ENCODE assay signal across 9 mouse cellular contexts in the genomic region with DNA sequence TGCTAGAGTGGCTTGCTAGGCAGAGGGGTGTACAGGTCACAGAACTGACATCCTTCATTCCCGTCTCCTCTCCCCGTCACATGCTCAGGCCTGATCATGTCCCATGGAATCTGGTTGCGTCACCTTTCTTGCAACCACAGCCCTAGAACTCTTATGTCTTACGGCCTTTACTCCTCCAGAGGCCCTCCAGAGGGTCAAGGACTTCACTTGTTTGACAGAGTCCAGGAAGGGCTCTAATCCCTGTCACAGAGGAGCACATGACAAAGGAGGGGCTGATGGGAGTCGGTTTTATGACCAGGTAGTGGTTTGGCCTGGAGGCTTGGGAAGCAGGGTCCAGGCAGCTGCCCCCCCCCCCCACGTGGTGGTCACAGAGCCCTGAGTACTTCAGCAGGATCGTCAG. TPM values are rescaled to one million over a fixed set of nuclear protein-coding genes. Genes with fewer than 3 reads are reported as not detected.
DNase-seq lines count a peak whose midpoint lies in the region; ATAC-seq and TF ChIP-seq lines count a peak whose summit lies in the region.
"Had no signal": no experiment of that assay in that cellular context is flagged by ENCODE, and none has a peak within 500 bp of the region (broad histone marks: within the 10 kb centered on the region; RNA-seq: fewer than 3 reads in every experiment).

No protein-coding gene starts in this region.

- H3K4me3 ChIP-seq in heart, embryonic 11.5 days (ENCODE audit: low read depth, low read length) = no peak overlapping the region
- H3K4me3 ChIP-seq in heart, adult 2 months = no peak overlapping the region
- H3K4me3 ChIP-seq in forebrain, embryonic 13.5 days = no peak overlapping the region
- no peak overlapping the region for H3K4me3 ChIP-seq in limb, embryonic 13.5 days
- H3K4me3 ChIP-seq in neural tube, embryonic 12.5 days = no peak overlapping the region
- no peak overlapping the region for H3K4me3 ChIP-seq in liver, postnatal 0 days (ENCODE audit: low read depth, low read length)
- H3K4me3 ChIP-seq in kidney, adult 2 months (ENCODE audit: insufficient read depth, low read depth, low read length) = no peak overlapping the region

- peak overlapping the region; percentile 28; the same call in 1 of the 2 replicates for H3K9ac ChIP-seq in heart, embryonic 11.5 days (ENCODE audit: low read depth, low read length)
- no peak overlapping the region for H3K9ac ChIP-seq in heart, adult 2 months (ENCODE audit: low read depth, low read length)
- peak overlapping the region; percentile 35; the same call in 1 of the 2 replicates for H3K9ac ChIP-seq in forebrain, embryonic 13.5 days
- H3K9ac ChIP-seq in limb, embryonic 13.5 days = no peak overlapping the region
- no peak overlapping the region for H3K9ac ChIP-seq in neural tube, embryonic 12.5 days
- H3K9ac ChIP-seq in liver, postnatal 0 days (replicated peaks) = no peak overlapping the region

- H3K79me2 ChIP-seq in heart, adult 2 months (replicated peaks; ENCODE audit: control insufficient read depth, insufficient read depth, low read length) = peaks cover 3% of the 10 kb centered on the region

- DNase-seq in heart, adult 2 months = no peak
- DNase-seq in liver, postnatal 0 days = no peak
- no peak for DNase-seq in kidney, adult 2 months
- no peak for DNase-seq in cerebellum, postnatal 4 days (ENCODE audit: low spot score in 2 of 2)
- DNase-seq: adrenal gland, postnatal 25 days had no signal

- TF ChIP-seq POLR2A in heart, adult 2 months (IDR thresholded peaks at IDR 0.05; ENCODE audit: insufficient read depth, low read depth, low read length) = no peak
- no peak for TF ChIP-seq POLR2A in kidney, adult 2 months (IDR thresholded peaks at IDR 0.05; ENCODE audit: low read depth, low read length)

- TF ChIP-seq EP300 in heart, adult 2 months (IDR thresholded peaks at IDR 0.05; ENCODE audit: insufficient read depth, low read depth, low read length) = no peak
- TF ChIP-seq EP300 in liver, postnatal 0 days (IDR thresholded peaks at IDR 0.05; ENCODE audit: low read depth) = no peak

- no peak for ATAC-seq in heart, embryonic 11.5 days (replicated peaks; ENCODE audit: insufficient number of reproducible peaks, low FRiP score, low TSS enrichment)
- no peak for ATAC-seq in forebrain, embryonic 13.5 days
- ATAC-seq in limb, embryonic 13.5 days (ENCODE audit: low FRiP score, low read depth) = no peak
- no peak for ATAC-seq in neural tube, embryonic 12.5 days (ENCODE audit: low FRiP score, low read depth)
- no peak for ATAC-seq in liver, postnatal 0 days

- intact Hi-C loops in heart, adult 2 months (cut with DNase I) = no loop called here

- 38% methylated on average over 7 of the region's 7 CpGs for WGBS in heart, embryonic 11.5 days (ENCODE audit: insufficient replicate concordance)
- 76% methylated on average over 7 of the region's 7 CpGs for WGBS in heart, adult 2 months
- 65% methylated on average over 7 of the region's 7 CpGs for WGBS in forebrain, embryonic 13.5 days
- WGBS in limb, embryonic 13.5 days = 46% methylated on average over 7 of the region's 7 CpGs
- 56% methylated on average over 7 of the region's 7 CpGs for WGBS in neural tube, embryonic 12.5 days
- WGBS in liver, postnatal 0 days (ENCODE audit: insufficient replicate concordance) = 68% methylated on average over 7 of the region's 7 CpGs
- whole genome bisulfite sequencing in kidney, adult 2 months = 64% methylated on average over 7 of the region's 7 CpGs

- peak overlapping the region; percentile 66; the same call in 1 of the 2 replicates for H3K27ac ChIP-seq in heart, embryonic 11.5 days (ENCODE audit: low read depth, low read length)
- no peak overlapping the region for H3K27ac ChIP-seq in heart, adult 2 months
- H3K27ac ChIP-seq in forebrain, embryonic 13.5 days = no peak overlapping the region
- no peak overlapping the region for H3K27ac ChIP-seq in limb, embryonic 13.5 days
- H3K27ac ChIP-seq in neural tube, embryonic 12.5 days = no peak overlapping the region
- no peak overlapping the region for H3K27ac ChIP-seq in liver, postnatal 0 days (ENCODE audit: low read depth)
- no peak overlapping the region for H3K27ac ChIP-seq in kidney, adult 2 months (ENCODE audit: insufficient read depth, low read depth, low read length)

- no peaks in the 10 kb centered on the region for H3K36me3 ChIP-seq in heart, embryonic 11.5 days (ENCODE audit: control insufficient read depth, insufficient read depth, low read length)
- H3K36me3 ChIP-seq in heart, adult 2 months (ENCODE audit: control insufficient read depth, insufficient read depth, low read length) = no peaks in the 10 kb centered on the region
- H3K36me3 ChIP-seq in forebrain, embryonic 13.5 days (ENCODE audit: poor library complexity, severe bottlenecking) = no peaks in the 10 kb centered on the region
- H3K36me3 ChIP-seq in limb, embryonic 13.5 days = no peaks in the 10 kb centered on the region
- H3K36me3 ChIP-seq in neural tube, embryonic 12.5 days = no peaks in the 10 kb centered on the region
- H3K36me3 ChIP-seq in liver, postnatal 0 days (replicated peaks; ENCODE audit: insufficient read depth, low read length) = no peaks in the 10 kb centered on the region
- H3K36me3 ChIP-seq in kidney, adult 2 months (ENCODE audit: control insufficient read depth, insufficient read depth, low read length) = no peaks in the 10 kb centered on the region

- TF ChIP-seq CTCF in heart, adult 2 months (IDR thresholded peaks at IDR 0.05) = no peak
- no peak for TF ChIP-seq CTCF in liver, postnatal 0 days (IDR thresholded peaks at IDR 0.05; ENCODE audit: low read depth)
- TF ChIP-seq CTCF in kidney, adult 2 months (conservative IDR thresholded peaks at IDR 0.05; ENCODE audit: insufficient read depth, insufficient read length, low read depth, low read length) = no peak

- no peaks in the 10 kb centered on the region for H3K9me3 ChIP-seq in heart, embryonic 11.5 days (replicated peaks; ENCODE audit: control insufficient read depth, low read length)
- H3K9me3 ChIP-seq in forebrain, embryonic 13.5 days (replicated peaks) = no peaks in the 10 kb centered on the region
- H3K9me3 ChIP-seq in limb, embryonic 13.5 days = peaks cover 4% of the 10 kb centered on the region; the same call in 1 of the 2 replicates
- H3K9me3 ChIP-seq in neural tube, embryonic 12.5 days = no peaks in the 10 kb centered on the region
- no peaks in the 10 kb centered on the region for H3K9me3 ChIP-seq in liver, postnatal 0 days (ENCODE audit: low read length)

- H3K4me1 ChIP-seq in heart, embryonic 11.5 days (ENCODE audit: control insufficient read depth, insufficient read depth, low read length) = peaks cover 38% of the 10 kb centered on the region
- no peaks in the 10 kb centered on the region for H3K4me1 ChIP-seq in heart, adult 2 months (ENCODE audit: control insufficient read depth, insufficient read depth, low read length)
- peaks cover 43% of the 10 kb centered on the region for H3K4me1 ChIP-seq in forebrain, embryonic 13.5 days
- peaks cover 37% of the 10 kb centered on the region for H3K4me1 ChIP-seq in limb, embryonic 13.5 days
- H3K4me1 ChIP-seq in neural tube, embryonic 12.5 days = peaks cover 36% of the 10 kb centered on the region
- H3K4me1 ChIP-seq in liver, postnatal 0 days (ENCODE audit: insufficient read depth) = peaks cover 5% of the 10 kb centered on the region
- H3K4me1 ChIP-seq in kidney, adult 2 months (ENCODE audit: control insufficient read depth, insufficient read depth, low read length) = no peaks in the 10 kb centered on the region; the same call in 1 of the 2 replicates

- no peaks in the 10 kb centered on the region for H3K27me3 ChIP-seq in heart, embryonic 11.5 days (ENCODE audit: control insufficient read depth, insufficient read depth, low read length)
- no peaks in the 10 kb centered on the region for H3K27me3 ChIP-seq in heart, adult 2 months (ENCODE audit: control insufficient read depth, insufficient read depth, low read length)
- H3K27me3 ChIP-seq in forebrain, embryonic 13.5 days = no peaks in the 10 kb centered on the region
- no peaks in the 10 kb centered on the region for H3K27me3 ChIP-seq in limb, embryonic 13.5 days
- no peaks in the 10 kb centered on the region for H3K27me3 ChIP-seq in neural tube, embryonic 12.5 days (replicated peaks)
- no peaks in the 10 kb centered on the region for H3K27me3 ChIP-seq in liver, postnatal 0 days (ENCODE audit: insufficient read depth, low read length)
- H3K27me3 ChIP-seq in kidney, adult 2 months (replicated peaks; ENCODE audit: control insufficient read depth, insufficient read depth, low read length) = no peaks in the 10 kb centered on the region

- H3K4me2 ChIP-seq in heart, embryonic 11.5 days = peak overlapping the region; percentile 89
- H3K4me2 ChIP-seq in forebrain, embryonic 13.5 days = peak overlapping the region; percentile 82
- peak overlapping the region; percentile 97 for H3K4me2 ChIP-seq in limb, embryonic 13.5 days (replicated peaks)
- peak overlapping the region; percentile 82 for H3K4me2 ChIP-seq in neural tube, embryonic 12.5 days (replicated peaks)
- no peak overlapping the region for H3K4me2 ChIP-seq in liver, postnatal 0 days (ENCODE audit: low read depth, low read length)

RNA-seq across cellular contexts. Expression of a gene that starts 38.8 kb away (rescaled TPM):
- 12.2 and 14.2 TPM in 2 replicates for polyA plus RNA-seq in heart, embryonic 11.5 days (2014; fragmentation: Nextera tagmentation; extraction: Ambion mirVana)
- 10 to 100 TPM; 29.4 to 36.4 TPM for total RNA-seq in heart, adult 2 months (2021)
- 29.5 and 36.2 TPM in 2 replicates for polyA plus RNA-seq in heart, adult 2 months (2012; rRNA removed)
- 18.7 and 22.8 TPM in 2 replicates for polyA plus RNA-seq in forebrain, embryonic 13.5 days (2015; fragmentation: Nextera tagmentation; extraction: Ambion mirVana)
- 15.7 and 17.2 TPM in 2 replicates for polyA plus RNA-seq in limb, embryonic 13.5 days (2015; fragmentation: Nextera tagmentation; extraction: Ambion mirVana)
- 21.2 and 22.6 TPM in 2 replicates for polyA plus RNA-seq in neural tube, embryonic 12.5 days (2016; fragmentation: Nextera tagmentation; extraction: Ambion mirVana)
- 2.4 and 2.5 TPM in 2 replicates for polyA plus RNA-seq in liver, postnatal 0 days (2015; fragmentation: Nextera tagmentation; extraction: Ambion mirVana)
- 8.5 and 12.6 TPM in 2 replicates for polyA plus RNA-seq in kidney, adult 2 months (2012; rRNA removed)

RNA-seq across cellular contexts. Expression of a gene that starts 40.0 kb away (rescaled TPM):
- 61.8 and 72.3 TPM in 2 replicates for polyA plus RNA-seq in heart, embryonic 11.5 days (2014; fragmentation: Nextera tagmentation; extraction: Ambion mirVana)
- 10 to 100 TPM; 16.4 to 17.1 TPM for total RNA-seq in heart, adult 2 months (2021)
- 39.5 and 41.8 TPM in 2 replicates for polyA plus RNA-seq in heart, adult 2 months (2012; rRNA removed)
- polyA plus RNA-seq in forebrain, embryonic 13.5 days (2015; fragmentation: Nextera tagmentation; extraction: Ambion mirVana) = 75.6 and 81.3 TPM in 2 replicates
- polyA plus RNA-seq in limb, embryonic 13.5 days (2015; fragmentation: Nextera tagmentation; extraction: Ambion mirVana) = 58.3 and 61.2 TPM in 2 replicates
- polyA plus RNA-seq in neural tube, embryonic 12.5 days (2016; fragmentation: Nextera tagmentation; extraction: Ambion mirVana) = 117 and 121 TPM in 2 replicates
- polyA plus RNA-seq in liver, postnatal 0 days (2015; fragmentation: Nextera tagmentation; extraction: Ambion mirVana) = 6.7 and 6.8 TPM in 2 replicates
- 41.3 and 48.7 TPM in 2 replicates for polyA plus RNA-seq in kidney, adult 2 months (2012; rRNA removed)

Comparison
In these comparisons a context has a peak if more than half of its experiments do, and no peak if none do; other contexts are left out.
1. H3K9ac ChIP-seq: peak in heart, embryonic 11.5 days (single experiment) and forebrain, embryonic 13.5 days (single experiment); none in heart, adult 2 months (single experiment), limb, embryonic 13.5 days (single experiment), neural tube, embryonic 12.5 days (single experiment) and liver, postnatal 0 days (single experiment).